Mouse (Mus musculus) inflammation-experienced regulatory T-cells, adult 6 months (primary cell): Measurements from ENCODE around the gene Olfr748. TPM values are rescaled to one million over a fixed set of nuclear protein-coding genes. Genes with fewer than 3 reads are reported as not detected.
"Not testable (repeated sequence)": the region's sequence is repeated elsewhere in the genome, so short reads cannot be mapped to it uniquely, and the experiment has no call there.

ENCODE experiments used
- ATAC-seq: one replicate; pipeline ENCODE4 v1.8.0; 2017
- polyA plus RNA-seq, 3 experiments: library from polyadenylated mRNA; unstranded; fragments of 100-300 nt; shearing (Covaris generic); gene quantifications; one replicate each; pipeline ENCODE4 v1.2.1; 2017

The Olfr748 gene
- polyA plus RNA-seq, result under 1 TPM in 1 of 3 experiments, not detected in 2; 0.15 TPM

GRCm38 (mm10) chr14:50707073-50707472 lies at the start of gene Olfr748:
Olfr748 (plus strand) TSS chr14:50707373.
- no peak for ATAC-seq

- ATAC-seq, result no peak
Measured at GRCm38 (mm10) chr14:50693106-50693505, 14.1 kb upstream of the Olfr748 start, which contains the start of gene Olfr747. Olfr747 (minus strand) TSS chr14:50693206.

GRCm38 (mm10) chr14:50719875-50720274 lies 12.7 kb downstream of the Olfr748 start:
- ATAC-seq, result not testable (repeated sequence)

- ATAC-seq, result not testable (repeated sequence)
Measured at GRCm38 (mm10) chr14:50722371-50722770, 15.2 kb downstream of the Olfr748 start.

- ATAC-seq, result no peak
Measured at GRCm38 (mm10) chr14:50740334-50740733, 33.2 kb downstream of the Olfr748 start.

GRCm38 (mm10) chr14:50741584-50741983 lies 34.4 kb downstream of the Olfr748 start:
- ATAC-seq, result no peak

- ATAC-seq, result no peak
Measured at GRCm38 (mm10) chr14:50744994-50745393, 37.8 kb downstream of the Olfr748 start, which contains the start of gene Olfr749. Olfr749 (minus strand) TSS chr14:50745094.

GRCm38 (mm10) chr14:50758416-50759085 lies 51.4 kb downstream of the Olfr748 start:
- ATAC-seq, result no peak

Other genes starting within 250 kb of the Olfr748 start
- gene Olfr741, start 234.6 kb upstream of the Olfr748 start, polyA plus RNA-seq, result not detected
- gene Olfr742, start 203.8 kb upstream of the Olfr748 start, polyA plus RNA-seq, result not detected
- not detected for gene Olfr743, start 185.5 kb upstream of the Olfr748 start, polyA plus RNA-seq
- gene Olfr744, start 92.5 kb upstream of the Olfr748 start, polyA plus RNA-seq, result not detected
- gene Olfr745, start 68.0 kb upstream of the Olfr748 start, polyA plus RNA-seq, result not detected
- gene Olfr746, start 60.3 kb upstream of the Olfr748 start, polyA plus RNA-seq, result not detected
- not detected for gene Olfr747, start 14.2 kb upstream of the Olfr748 start, polyA plus RNA-seq
- gene Olfr749, start 37.7 kb downstream of the Olfr748 start, polyA plus RNA-seq, result not detected
- 100 to 1,000 TPM in 2 of 3 experiments, 10 to 100 TPM in 1; 98.6 to 131 (median 123) TPM for gene Ttc5, start 78.1 kb downstream of the Olfr748 start, polyA plus RNA-seq
- gene Ccnb1ip1, start 100.4 kb downstream of the Olfr748 start, polyA plus RNA-seq, result not detected
- gene Parp2, start 100.5 kb downstream of the Olfr748 start, polyA plus RNA-seq, result 100 to 1,000 TPM in 2 of 3 experiments, 10 to 100 TPM in 1; 75.1 to 115 (median 101) TPM
- gene Tep1, start 163.2 kb downstream of the Olfr748 start, polyA plus RNA-seq, result 10 to 100 TPM; 16.0 to 28.0 (median 19.8) TPM
- under 1 TPM in 2 of 3 experiments, not detected in 1; 0.09 to 0.13 TPM for gene Klhl33, start 190.1 kb downstream of the Olfr748 start, polyA plus RNA-seq
- 10 to 100 TPM; 68.7 to 77.3 (median 74.3) TPM for gene Osgep, start 217.5 kb downstream of the Olfr748 start, polyA plus RNA-seq
- 100 to 1,000 TPM in 1 of 3 experiments, 10 to 100 TPM in 2; 54.2 to 100 (median 91.0) TPM for gene Apex1, start 217.6 kb downstream of the Olfr748 start, polyA plus RNA-seq
- gene Pip4p1, start 223.5 kb downstream of the Olfr748 start, polyA plus RNA-seq, result 1 to 10 TPM; 4.4 to 6.6 (median 4.8) TPM
- 10 to 100 TPM; 64.4 to 88.0 (median 67.9) TPM for gene Pnp, start 223.7 kb downstream of the Olfr748 start, polyA plus RNA-seq
- gene Gm49342, start 237.1 kb downstream of the Olfr748 start, polyA plus RNA-seq, result 1 to 10 TPM in 2 of 3 experiments, not detected in 1; 5.9 to 7.5 TPM
- 1 to 10 TPM in 2 of 3 experiments, under 1 TPM in 1; 0.92 to 2.8 (median 1.5) TPM for gene Pnp2, start 248.6 kb downstream of the Olfr748 start, polyA plus RNA-seq